Mouse (Mus musculus): ENCODE measurements at regions not wholly inside any gene's neighbourhood (a gene's known extent, or its start where the extent isn't known, plus 50 kb on each side); places are given as distances from the start of the nearest gene placed in this dataset.

GRCm38 (mm10) chr1:177568056-177568816 lies 126.1 kb downstream of the Zbtb18 start:
- no peak for DNase-seq (ENCODE audit: low read depth)

GRCm38 (mm10) chr1:177569572-177569971 lies 127.4 kb downstream of the Zbtb18 start:
- DNase-seq (ENCODE audit: low read depth) = no peak

GRCm38 (mm10) chr1:177573017-177573725 lies 131.0 kb downstream of the Zbtb18 start:
- no peak for DNase-seq (ENCODE audit: low read depth)

- DNase-seq (ENCODE audit: low read depth) = no peak
These were observed 131.6 kb downstream of the Zbtb18 start for GRCm38 (mm10) chr1:177573781-177574180.

GRCm38 (mm10) chr1:177574312-177574711 lies 132.2 kb downstream of the Zbtb18 start:
- DNase-seq (ENCODE audit: low read depth) = no peak

GRCm38 (mm10) chr1:177584302-177584886 lies 142.2 kb downstream of the Zbtb18 start:
- DNase-seq (ENCODE audit: low read depth) = no peak

- DNase-seq (ENCODE audit: low read depth) = no peak
These were observed 143.2 kb downstream of the Zbtb18 start for GRCm38 (mm10) chr1:177585320-177585719.

GRCm38 (mm10) chr1:177589034-177589433 lies 140.6 kb upstream of the 1700016C15Rik start:
- no peak for DNase-seq (ENCODE audit: low read depth)

- no peak for DNase-seq (ENCODE audit: low read depth)
These were observed 140.0 kb upstream of the 1700016C15Rik start for GRCm38 (mm10) chr1:177589656-177590055.

GRCm38 (mm10) chr1:177591742-177592141 lies 137.9 kb upstream of the 1700016C15Rik start:
- no peak for DNase-seq (ENCODE audit: low read depth)

- no peak for DNase-seq (ENCODE audit: low read depth)
These were observed 137.3 kb upstream of the 1700016C15Rik start for GRCm38 (mm10) chr1:177592337-177592736.

GRCm38 (mm10) chr1:177594341-177594740 lies 135.3 kb upstream of the 1700016C15Rik start:
- DNase-seq (ENCODE audit: low read depth) = no peak

GRCm38 (mm10) chr1:177595326-177595914 lies 134.2 kb upstream of the 1700016C15Rik start:
- DNase-seq (ENCODE audit: low read depth) = no peak

GRCm38 (mm10) chr1:177597036-177597435 lies 132.6 kb upstream of the 1700016C15Rik start:
- no peak for DNase-seq (ENCODE audit: low read depth)

GRCm38 (mm10) chr1:177605353-177605969 lies 124.2 kb upstream of the 1700016C15Rik start:
- no peak for DNase-seq (ENCODE audit: low read depth)

GRCm38 (mm10) chr1:177607565-177607964 lies 122.0 kb upstream of the 1700016C15Rik start:
- no peak for DNase-seq (ENCODE audit: low read depth)

- no peak for DNase-seq (ENCODE audit: low read depth)
These were observed 121.0 kb upstream of the 1700016C15Rik start for GRCm38 (mm10) chr1:177608551-177609020.

- DNase-seq (ENCODE audit: low read depth) = no peak
These were observed 120.4 kb upstream of the 1700016C15Rik start for GRCm38 (mm10) chr1:177609226-177609625.

GRCm38 (mm10) chr1:177609683-177610082 lies 119.9 kb upstream of the 1700016C15Rik start:
- DNase-seq (ENCODE audit: low read depth) = no peak

GRCm38 (mm10) chr1:177610156-177610555 lies 119.5 kb upstream of the 1700016C15Rik start:
- DNase-seq (ENCODE audit: low read depth) = no peak

GRCm38 (mm10) chr1:177612546-177612945 lies 117.1 kb upstream of the 1700016C15Rik start:
- DNase-seq (ENCODE audit: low read depth) = no peak

GRCm38 (mm10) chr1:177615609-177616008 lies 114.0 kb upstream of the 1700016C15Rik start:
- no peak for DNase-seq (ENCODE audit: low read depth)

All from naive thymus-derived CD4-positive, alpha-beta T cell, adult 2 months (primary cell).